Mouse (Mus musculus) frontal cortex, postnatal 36 days (tissue): Measurements from ENCODE around the gene Olfr1477.
"Not testable (repeated sequence)": the region's sequence is repeated elsewhere in the genome, so short reads cannot be mapped to it uniquely, and the experiment has no call there.

Experiments
- DNase-seq, 2 experiments: peaks; one replicate each; pipeline ENCODE4 v3.0.0; 2022; ENCODE audit warnings: low spot score in 2 of 2

The Olfr1477 gene

GRCm38 (mm10) chr19:13500246-13500645, at the start of gene Olfr1477:
Gene Olfr1477 (plus strand): TSS chr19:13500546.
- DNase-seq, result no peak

GRCm38 (mm10) chr19:13455986-13456385, 44.4 kb upstream of the Olfr1477 start, which contains the start of gene Olfr1472:
Gene Olfr1472 (minus strand): TSS chr19:13456086.
- DNase-seq, result no peak

- DNase-seq, result not testable (repeated sequence)
Observed at GRCm38 (mm10) chr19:13469265-13469664, 31.1 kb upstream of the Olfr1477 start, which contains the start of gene Olfr1474. Gene Olfr1474 (plus strand): TSS chr19:13469565.

- no peak for DNase-seq
Observed at GRCm38 (mm10) chr19:13480096-13480495, 20.2 kb upstream of the Olfr1477 start, which contains the start of gene Olfr1475. Gene Olfr1475 (minus strand): TSS chr19:13480196.

- DNase-seq, result no peak
Observed at GRCm38 (mm10) chr19:13527613-13528012, 27.3 kb downstream of the Olfr1477 start, which contains the start of gene Olfr1480. Gene Olfr1480 (plus strand): TSS chr19:13527913.
